Mouse (Mus musculus) testis, adult 10 weeks (tissue): Measurements from ENCODE around the gene Sema3b. TPM values are rescaled to one million over a fixed set of nuclear protein-coding genes. Genes with fewer than 3 reads are reported as not detected.

Source experiments
- polyA plus RNA-seq: library from polyadenylated mRNA; stranded (reverse); fragments of 350-450 nt; fragmentation: Illumina TruSeq; extraction: RNeasy Lipid Tissue Mini Kit (QIAGEN cat#74804); gene quantifications from one replicate; pipeline ENCODE4 v1.2.3, GENCODE M21; 2014; ENCODE audit warnings: low read depth, low replicate concordance

The Sema3b gene
- 0.15 TPM for polyA plus RNA-seq

DNA sequence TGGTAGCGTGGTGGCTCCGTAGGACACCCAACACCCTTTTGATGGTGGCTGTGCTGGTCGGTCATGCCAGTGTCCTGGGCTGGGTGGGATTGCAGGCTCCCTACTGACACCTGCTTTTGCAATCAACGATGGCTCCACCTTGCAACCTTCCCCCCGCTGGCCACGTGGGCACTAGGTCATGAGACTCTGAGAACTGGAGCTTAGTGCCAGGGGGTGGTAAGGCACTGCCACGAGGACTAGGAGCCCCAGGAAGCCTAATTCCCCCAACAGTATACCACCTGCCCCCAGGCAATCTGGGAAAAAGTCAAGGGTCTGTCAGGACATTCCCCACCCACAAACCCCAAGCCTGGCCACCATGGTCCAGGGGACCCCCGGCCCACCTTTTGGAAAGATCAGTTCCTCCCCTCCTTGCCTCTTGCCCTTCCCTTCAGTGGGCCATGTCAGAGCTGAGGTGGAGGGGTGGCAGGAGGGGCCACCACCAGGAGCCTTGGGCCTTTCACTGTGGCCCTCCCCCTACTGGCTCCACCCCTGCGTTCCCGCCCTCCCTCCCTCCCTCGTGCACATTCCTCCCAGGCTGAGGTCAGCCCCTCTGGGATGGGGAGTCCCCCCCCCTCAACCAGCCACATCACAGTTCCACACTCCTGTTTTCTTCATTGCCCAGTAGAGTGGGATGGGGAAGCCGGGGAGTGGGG, at the start of gene Sema3b:
Gene Sema3b, minus strand, starts transcription at position 489 of the 692 bp plus-strand sequence.

DNA sequence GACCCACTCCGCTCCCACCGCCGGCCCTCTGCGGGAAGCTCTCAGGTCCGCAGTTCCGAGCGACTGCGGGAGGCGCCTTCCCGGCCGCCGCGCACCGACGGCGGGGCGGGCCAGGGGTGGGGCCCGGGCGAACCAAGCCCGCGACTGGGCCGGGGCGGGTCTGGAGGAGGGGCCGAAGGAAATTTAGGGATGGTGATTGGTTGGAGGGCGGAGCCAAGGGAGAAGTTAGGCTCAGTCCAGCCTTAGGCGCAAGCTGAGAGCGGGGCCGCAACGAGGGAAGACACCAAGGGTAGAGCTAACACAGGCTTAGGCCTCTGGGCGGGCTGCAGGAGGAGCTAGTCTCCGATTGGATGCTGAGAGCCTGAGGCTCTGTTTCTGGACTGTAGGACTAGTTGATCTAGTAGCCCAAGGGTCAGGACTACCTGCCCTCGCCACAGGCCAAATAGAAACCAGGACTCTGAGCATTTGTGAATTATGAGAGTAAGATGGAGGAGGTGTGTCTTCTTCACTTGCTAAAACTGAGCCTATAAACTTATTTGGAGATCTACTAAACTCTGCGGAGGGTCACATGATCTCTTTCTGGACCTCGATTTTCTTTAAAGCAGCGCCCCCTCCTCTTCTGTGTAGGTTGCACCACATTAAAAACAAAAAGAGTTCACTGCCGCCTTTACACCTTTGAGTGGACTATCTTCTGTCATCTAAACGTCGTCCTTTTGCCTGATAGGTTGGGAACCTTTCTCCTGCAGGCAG, 26.4 kb upstream of the Sema3b start, which contains the start of gene Gnai2:
Gene Gnai2, minus strand, starts transcription at position 89 of the 750 bp plus-strand sequence.

DNA sequence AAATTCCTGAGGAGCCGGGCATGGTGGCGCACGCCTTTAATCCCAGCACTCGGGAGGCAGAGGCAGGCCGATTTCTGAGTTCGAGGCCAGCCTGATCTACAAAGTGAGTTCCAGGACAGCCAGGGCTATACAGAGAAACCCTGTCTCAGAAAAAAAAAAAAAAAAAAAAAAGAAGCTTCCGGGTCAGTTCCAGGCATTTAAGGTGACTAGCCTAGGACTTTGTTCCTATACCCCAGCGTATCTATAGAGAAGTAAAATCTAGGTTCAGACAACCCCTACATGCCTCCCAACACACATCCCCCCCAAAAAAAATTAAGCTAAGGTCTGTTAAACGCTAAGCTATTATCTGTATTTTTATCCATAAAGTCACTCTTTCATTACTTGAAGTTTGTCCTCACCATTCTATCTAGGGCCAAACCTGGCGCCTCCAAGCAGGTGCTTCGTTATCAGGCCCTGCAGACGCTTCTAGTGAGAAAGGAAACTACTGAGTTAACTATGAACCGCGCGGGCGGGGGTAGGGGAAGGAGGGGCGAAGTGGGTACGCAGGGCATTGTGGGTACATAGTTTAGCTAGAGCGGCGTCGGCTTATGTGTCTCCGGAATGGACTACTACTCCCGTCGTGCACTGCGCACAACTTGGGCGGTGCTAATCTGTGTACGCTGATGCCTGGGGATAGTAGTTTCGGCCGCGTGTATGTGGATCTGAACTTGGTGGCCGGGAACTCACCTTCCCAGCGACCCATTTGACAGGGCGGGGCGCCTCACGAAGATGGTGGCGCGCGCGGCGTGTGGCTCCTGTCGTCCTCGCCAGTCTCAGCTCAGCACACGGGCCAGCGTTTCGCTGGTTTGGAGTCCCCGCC, 21.8 kb downstream of the Sema3b start, which contains the start of gene Ifrd2:
Gene Ifrd2, plus strand, starts transcription at position 669 of the 859 bp plus-strand sequence.

DNA sequence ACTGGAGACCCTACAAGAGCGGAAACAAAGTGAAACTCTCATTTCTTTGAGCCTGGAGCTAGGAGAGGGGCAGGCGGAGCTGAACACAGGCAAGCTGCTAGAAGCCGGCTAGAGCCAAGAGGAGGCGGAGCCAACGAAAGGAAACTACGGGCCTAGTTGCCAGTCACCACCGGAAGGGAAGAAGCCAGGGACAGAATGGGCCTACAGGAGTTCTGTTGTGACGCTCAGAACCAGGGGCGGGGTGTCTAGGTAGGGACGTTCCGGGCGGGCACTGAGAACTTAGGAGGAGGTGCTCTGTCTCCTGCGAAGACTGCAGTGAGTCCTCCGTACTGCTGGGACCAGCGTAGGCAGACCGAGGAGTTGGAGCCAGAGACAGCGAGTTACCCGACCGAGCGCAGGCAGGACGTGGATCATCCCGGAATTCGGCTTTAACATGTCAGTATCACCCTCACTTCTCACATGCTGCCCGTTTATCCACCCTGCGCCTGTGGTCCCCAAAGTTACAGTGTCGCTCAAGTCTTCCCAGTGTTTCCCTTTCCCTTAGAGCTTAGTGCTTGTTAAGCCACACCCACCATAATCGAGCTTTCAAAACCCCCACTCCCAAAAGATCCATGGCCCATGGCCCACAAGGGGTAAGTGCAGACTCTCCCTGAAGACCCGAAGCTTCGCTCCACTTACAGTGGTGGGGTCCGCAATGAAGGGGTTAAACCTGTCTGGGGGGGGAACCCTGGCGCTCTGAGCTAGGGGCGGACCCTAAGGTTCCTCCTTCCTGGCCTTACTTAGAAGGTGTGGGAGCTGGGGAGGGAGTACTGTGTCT, 28.3 kb downstream of the Sema3b start, which contains the start of gene Hyal3:
Gene Hyal3, plus strand, starts transcription at position 318 of the 817 bp plus-strand sequence.

DNA sequence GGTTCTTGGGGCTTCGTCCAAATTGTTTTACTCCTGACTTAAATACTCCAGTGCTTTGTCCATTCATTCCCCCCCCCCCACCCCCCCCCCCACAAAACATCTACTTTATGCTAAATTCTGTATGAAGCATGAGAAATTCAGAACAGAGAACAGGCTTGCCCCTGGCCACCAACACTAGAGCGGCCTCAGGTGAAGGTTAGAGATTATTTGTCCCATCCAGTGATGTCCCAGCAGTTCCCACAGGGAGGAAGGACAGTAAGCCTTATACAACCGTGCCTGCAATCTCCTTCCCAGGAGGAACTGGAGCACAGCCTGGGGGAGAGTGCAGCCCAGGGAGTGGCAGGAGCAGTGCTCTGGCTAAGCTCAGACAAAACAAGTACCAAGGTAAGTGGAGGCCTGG, 30.4 kb downstream of the Sema3b start, which contains the start of gene Naa80:
Gene Naa80, plus strand, starts transcription at position 301 of the 400 bp plus-strand sequence.

DNA sequence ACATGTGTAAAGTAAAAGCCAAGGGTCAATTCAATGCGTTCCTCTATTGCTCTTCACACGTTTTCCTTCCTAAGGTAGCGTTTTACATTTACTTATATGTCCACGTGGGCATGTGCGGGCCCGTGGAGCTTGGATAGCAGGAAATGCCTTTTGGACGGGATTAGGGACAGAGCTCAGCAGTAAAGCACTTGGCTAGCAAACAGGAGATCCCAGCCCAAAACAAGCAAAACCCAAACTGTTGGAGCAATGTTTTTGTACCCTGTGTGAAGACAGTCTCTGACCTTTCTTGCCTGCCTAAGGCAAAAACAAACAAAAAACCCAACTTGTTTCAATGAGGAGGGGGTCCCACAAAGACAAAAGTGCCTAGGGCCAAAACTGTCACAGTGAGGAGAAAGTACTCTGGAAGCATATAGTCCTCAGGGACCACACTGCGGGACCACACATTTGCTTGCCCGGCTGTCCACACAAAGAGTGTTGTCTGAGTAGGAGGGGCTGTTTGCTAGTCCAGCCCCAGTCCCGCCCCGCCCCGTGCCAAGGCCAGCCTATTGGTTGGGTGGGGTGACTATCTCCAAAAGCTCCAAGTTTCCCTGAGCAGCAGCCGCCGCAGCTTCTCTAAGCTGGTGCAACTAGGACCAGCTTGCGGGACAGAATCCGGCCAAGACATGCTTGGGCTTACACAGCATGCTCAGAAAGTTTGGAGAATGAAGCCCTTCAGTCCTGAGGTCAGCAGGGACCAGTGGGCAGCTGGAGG, 32.5 kb downstream of the Sema3b start, which contains the start of gene Hyal1:
Gene Hyal1, plus strand, starts transcription at position 571 of the 751 bp plus-strand sequence.

DNA sequence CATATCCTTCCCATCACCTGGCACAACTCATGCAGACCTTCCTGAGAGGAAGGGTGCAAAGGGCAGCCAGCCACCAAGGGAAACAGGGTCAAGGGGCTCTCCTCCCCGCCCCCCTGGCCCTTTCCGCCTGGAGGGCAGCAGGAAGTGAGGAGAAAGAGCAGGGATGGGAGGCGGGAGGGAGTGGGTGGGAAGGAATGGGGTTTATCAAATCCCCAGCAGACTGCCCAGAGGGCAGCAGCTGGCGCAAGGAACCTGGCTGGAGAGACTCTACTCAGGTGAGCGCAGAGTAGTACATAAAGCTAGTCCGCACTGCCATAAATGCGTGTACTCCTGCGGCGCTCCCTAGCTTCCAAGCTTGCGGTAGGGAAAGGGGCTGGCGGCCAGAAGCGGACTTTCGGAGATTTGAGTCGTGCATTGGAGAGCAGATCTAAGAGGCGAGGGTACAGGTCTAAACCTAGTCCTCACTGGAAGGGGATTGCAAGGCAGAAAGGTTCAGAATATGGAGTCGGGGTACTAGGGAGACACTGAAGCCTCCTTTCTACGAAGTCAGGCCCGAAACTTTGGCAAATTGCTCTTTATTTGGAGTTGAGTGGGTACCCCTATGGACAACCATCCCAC, 41.2 kb downstream of the Sema3b start, which contains the start of gene Hyal2:
Gene Hyal2, plus strand, starts transcription at position 244 of the 618 bp plus-strand sequence.

DNA sequence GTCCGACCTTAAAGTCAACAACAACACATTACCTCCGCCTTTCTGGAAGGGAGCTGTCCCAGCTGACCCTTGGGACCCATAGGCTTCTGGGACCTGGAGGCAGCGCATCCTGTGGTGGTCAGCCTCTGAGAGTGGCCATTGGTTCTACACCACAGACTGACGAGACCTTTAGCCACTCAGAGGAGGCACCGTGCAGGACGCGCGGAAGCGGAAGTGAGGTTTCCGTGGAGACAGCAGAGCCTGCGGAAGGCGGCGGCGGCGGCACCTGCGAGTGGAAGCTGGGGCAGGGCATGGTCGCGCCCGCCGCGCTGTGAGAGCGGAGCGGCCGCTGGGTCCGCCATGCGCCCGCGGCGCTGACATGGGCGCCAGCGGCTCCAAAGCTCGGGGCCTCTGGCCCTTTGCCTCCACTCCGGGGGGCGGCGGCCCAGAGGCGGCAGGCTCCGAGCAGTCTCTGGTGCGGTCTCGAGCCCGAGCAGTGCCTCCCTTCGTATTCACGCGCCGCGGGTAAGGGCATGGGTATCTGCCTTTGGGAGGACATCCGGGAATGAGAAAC, 45.9 kb downstream of the Sema3b start, which contains the start of gene Tusc2:
Gene Tusc2, plus strand, starts transcription at position 227 of the 553 bp plus-strand sequence.

DNA sequence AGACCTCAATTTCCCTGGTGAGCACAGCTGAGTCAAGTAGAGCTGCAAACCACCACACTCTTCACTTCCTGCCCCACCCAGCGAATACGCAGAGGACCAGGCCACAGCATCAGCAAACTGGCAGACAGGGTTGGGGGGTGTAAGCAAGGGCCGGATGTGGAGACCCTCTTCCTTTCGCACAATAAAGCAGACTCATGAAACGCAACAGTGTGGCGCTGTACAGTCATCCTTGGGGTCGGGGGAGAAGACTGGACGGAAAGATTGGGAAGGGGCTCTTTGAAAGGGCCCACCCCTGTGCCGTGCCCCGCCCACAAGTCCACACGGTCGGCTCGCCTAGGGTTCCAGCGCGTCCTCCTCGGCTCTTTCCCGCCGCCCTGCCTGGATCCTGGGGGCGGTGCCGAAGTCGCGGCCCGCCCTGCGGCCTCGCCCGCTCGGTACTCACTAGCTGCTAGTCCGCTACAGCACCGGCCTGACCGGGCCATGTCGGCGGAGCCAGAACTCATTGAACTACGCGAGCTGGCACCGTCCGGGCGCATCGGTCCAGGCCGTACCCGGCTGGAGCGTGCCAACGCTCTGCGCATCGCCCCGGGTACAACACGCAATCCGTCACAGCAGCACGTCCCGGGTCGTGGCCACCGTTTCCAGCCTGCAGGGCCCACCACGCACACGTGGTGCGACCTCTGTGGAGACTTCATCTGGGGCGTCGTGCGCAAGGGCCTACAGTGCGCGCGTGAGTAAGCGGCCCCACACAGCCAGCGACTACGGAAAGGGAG, 57.7 kb downstream of the Sema3b start, which contains the start of gene Rassf1:
Gene Rassf1, plus strand, starts transcription at position 439 of the 773 bp plus-strand sequence.

Other genes with a start within 250 kb of the Sema3b start
- gene Cacna2d2, start 209.6 kb downstream of the Sema3b start, polyA plus RNA-seq = 0.48 TPM
- gene Tmem115, start 75.3 kb downstream of the Sema3b start, polyA plus RNA-seq = 0.27 TPM
- gene Cyb561d2, start 67.0 kb downstream of the Sema3b start, polyA plus RNA-seq = 1.2 TPM
- 2.4 TPM for gene Nprl2, start 67.0 kb downstream of the Sema3b start, polyA plus RNA-seq
- gene Zmynd10, start 61.9 kb downstream of the Sema3b start, polyA plus RNA-seq = 17.7 TPM
- 34.0 TPM for gene Rassf1, start 57.7 kb downstream of the Sema3b start, polyA plus RNA-seq
- gene Tusc2, start 46.0 kb downstream of the Sema3b start, polyA plus RNA-seq = 6.6 TPM
- gene Hyal2, start 41.3 kb downstream of the Sema3b start, polyA plus RNA-seq = 0.08 TPM
- gene Hyal1, start 32.3 kb downstream of the Sema3b start, polyA plus RNA-seq = 1.2 TPM
- 1.5 TPM for gene Naa80, start 30.3 kb downstream of the Sema3b start, polyA plus RNA-seq
- gene Hyal3, start 28.4 kb downstream of the Sema3b start, polyA plus RNA-seq = 0.32 TPM
- gene Ifrd2, start 21.6 kb downstream of the Sema3b start, polyA plus RNA-seq = 6.6 TPM
- gene Gnai2, start 26.1 kb upstream of the Sema3b start, polyA plus RNA-seq = 13.9 TPM
- gene Slc38a3, start 60.3 kb upstream of the Sema3b start, polyA plus RNA-seq = not detected
- not detected for gene Gnat1, start 70.5 kb upstream of the Sema3b start, polyA plus RNA-seq
- 0.32 TPM for gene Sema3f, start 101.2 kb upstream of the Sema3b start, polyA plus RNA-seq
- 163 TPM for gene Rbm5, start 161.8 kb upstream of the Sema3b start, polyA plus RNA-seq